Mouse (Mus musculus) thymus, postnatal 0 days (tissue): ENCODE results near the gene Kdsr. TPM values are rescaled to one million over a fixed set of nuclear protein-coding genes. Genes with fewer than 3 reads are reported as not detected.

ENCODE experiments used
- DNase-seq: peaks from one replicate; pipeline ENCODE4 v3.0.0-alpha.2; 2015; ENCODE audit warnings: low spot score
- polyA plus RNA-seq: library from polyadenylated mRNA; unstranded; fragments of >200 nt; fragmentation: Nextera tagmentation; extraction: Ambion mirVana; gene quantifications from 2 replicates; pipeline ENCODE4 v1.2.1, GENCODE M21; 2015

The Kdsr gene
- polyA plus RNA-seq, result 11.7 and 13.5 TPM in 2 replicates

DNA sequence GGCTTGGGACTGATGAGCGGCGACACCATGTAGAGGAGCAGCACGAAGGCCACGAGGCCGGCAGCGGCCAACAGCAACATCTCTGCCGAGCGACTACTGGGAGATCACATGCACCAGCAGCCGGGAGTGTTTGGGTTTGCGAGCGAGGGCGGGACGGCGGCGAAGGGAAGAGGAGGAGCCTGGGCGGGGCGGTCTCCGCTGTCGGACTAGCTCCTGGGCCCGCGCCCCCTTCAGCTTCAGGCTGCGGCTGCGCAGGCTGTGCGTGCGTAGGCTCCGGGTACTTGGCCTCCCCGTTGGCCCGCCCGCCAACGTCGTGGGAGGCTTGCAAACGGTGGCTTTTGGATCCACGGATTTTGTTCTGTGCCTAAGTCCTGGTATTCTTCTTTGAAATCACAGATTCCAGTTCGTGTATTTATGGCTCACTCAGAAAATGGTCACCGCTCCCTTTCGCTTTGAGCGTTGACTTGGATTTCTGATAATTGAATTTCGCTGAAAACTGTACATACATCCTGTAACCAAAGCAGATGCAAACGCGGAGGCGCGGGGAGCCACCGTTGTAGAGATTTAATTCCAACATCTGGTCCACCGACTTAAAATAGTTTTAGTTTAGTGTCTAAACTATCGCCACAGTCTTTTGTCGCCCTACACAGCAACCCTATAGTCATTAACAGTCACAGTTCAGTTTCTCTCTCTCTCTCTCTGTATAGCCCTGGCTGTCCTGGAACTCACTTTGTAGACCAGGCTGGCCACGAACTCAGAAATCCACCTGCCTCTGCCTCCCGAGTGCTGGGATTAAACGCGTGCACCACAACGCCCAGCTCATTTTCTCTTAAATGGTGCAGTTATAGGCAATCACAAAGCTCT, at the start of gene Kdsr:
TSS of gene Kdsr (minus strand) at position 156 of the 864 bp plus-strand sequence.
- DNase-seq, result peak; percentile 97

- peak; percentile 21 for DNase-seq
Observed at GRCm38 (mm10) chr1:106799931-106800330, 40.4 kb upstream of the Kdsr start.

- DNase-seq, result no peak
Observed at GRCm38 (mm10) chr1:106799406-106799805, 39.9 kb upstream of the Kdsr start.

GRCm38 (mm10) chr1:106796987-106797779, 37.7 kb upstream of the Kdsr start:
- no peak for DNase-seq

DNA sequence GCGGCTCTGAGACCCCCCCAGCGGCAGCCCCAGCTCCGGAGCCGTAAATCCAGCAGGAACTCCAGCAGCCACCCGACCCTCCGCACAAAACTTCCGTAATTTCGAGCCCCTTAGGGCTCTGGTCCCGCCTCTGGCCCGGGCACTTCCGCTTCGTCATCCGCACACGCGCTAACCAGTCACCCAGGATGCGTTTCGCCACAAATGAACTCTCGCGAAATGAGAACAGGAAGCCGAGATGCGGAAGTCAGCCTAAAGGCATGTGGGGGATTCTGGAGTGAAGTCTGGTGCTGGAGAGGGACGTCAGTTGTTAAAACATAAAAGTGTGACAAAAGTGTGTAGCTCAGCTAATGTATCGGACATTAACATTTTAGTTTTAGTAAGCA, 37.0 kb upstream of the Kdsr start, which contains the start of gene Vps4b:
TSS of gene Vps4b (minus strand) at position 187 of the 383 bp plus-strand sequence.
- DNase-seq, result peak; percentile 98

DNA sequence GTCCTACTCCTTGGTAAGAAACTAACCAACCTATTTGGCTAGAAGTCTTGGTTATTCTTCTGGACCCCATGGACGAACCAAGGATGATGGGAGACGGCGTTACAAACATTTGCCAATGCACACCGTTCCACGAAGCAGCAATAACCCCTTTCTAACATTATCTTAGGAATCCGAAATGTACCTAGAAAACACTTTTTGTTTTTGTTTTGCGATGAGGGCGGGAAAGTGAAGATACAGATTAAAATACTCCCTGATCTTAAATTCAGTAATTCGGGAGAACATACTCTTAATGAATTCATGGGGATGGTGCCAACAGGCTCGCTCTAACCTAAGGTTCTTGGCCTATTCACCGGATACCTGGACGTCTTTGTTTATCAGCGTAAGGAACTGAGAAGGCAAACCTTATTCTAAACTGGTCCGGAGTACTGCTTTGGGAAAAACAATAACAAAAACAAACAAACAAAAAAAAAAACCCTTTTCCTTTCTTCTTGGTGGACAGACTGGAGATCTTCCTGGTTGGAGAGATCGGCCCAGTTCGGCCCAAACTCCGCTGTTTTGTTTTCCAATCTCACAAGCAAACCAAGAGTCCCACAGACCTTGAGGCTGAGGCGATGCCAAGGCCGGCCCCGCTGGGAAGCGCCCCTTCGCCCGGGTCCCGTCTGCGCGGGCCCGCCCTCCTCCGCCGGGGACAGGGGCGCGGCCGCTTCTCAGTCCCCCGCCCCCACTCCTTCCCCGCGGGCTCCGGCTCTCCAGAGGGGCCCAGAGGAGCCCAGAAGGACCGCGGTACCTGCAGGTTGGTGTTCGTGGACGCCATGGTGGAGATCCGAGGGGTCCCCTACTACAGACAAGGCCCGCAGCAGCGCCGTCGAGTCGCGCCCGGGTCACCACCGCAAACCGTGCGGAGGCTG, 36.4 kb upstream of the Kdsr start:
- DNase-seq, result no peak

DNA sequence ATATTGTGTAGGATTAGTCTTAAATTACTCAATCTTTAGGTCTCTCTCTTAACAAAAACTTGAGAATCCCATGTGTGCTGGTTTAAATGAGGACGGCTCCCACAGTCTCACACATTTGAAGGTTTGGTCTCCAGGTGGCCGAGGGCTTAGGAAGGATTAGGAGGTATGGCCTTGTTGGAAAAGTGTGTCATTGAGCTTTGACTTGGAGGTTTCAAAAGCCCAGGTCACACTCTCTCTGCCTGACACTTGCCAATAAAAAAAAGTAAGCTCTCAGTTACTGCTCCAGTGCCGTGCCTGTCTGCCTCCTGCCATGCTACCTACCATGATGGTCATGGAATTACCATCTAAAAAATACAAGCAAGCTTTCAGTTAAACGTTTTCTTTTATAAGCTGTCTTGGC, 15.4 kb upstream of the Kdsr start:
- no peak for DNase-seq

GRCm38 (mm10) chr1:106774092-106774491, 14.6 kb upstream of the Kdsr start:
- DNase-seq, result no peak

- no peak for DNase-seq
Observed at GRCm38 (mm10) chr1:106768773-106769172, 9.2 kb upstream of the Kdsr start.

GRCm38 (mm10) chr1:106765771-106766170, 6.2 kb upstream of the Kdsr start:
- DNase-seq, result no peak

DNA sequence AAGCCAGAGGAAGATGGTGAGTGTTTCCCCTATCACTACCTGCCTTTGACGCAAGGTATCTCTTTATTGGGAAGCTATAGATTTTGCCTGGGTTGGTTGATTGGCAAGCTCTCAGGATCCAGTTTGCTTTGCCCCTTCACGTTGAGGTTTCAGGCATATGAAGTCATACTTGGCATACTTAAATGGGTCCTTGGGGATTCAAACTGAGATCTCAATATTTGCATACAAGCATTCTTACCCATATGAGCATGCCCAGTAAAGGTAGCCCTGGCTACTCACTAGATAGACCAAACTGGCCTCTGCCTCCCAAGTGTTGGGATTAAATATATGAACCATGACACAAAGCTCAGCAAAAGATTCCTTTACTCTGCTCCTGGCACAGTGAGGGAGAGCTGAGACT, 5.3 kb upstream of the Kdsr start:
- DNase-seq, result no peak

DNA sequence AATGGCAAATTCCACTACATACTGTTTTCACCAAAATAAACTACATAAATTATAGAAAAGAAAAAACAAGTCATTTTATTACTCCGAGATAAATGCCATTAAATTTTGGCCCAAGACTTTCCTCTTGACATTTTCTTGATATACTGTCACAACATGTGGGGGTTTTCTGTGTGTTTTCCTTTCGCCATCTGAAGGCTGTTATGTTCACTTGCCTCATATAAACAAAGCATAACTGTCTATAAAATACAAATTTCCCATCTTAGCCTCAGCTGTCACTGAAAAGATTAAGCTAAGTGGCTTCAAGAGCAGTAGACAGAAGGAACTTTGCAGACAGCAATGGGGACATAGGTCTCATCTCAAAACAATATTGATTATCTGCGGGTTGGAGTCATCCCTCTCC, 4.8 kb upstream of the Kdsr start:
- no peak for DNase-seq

DNA sequence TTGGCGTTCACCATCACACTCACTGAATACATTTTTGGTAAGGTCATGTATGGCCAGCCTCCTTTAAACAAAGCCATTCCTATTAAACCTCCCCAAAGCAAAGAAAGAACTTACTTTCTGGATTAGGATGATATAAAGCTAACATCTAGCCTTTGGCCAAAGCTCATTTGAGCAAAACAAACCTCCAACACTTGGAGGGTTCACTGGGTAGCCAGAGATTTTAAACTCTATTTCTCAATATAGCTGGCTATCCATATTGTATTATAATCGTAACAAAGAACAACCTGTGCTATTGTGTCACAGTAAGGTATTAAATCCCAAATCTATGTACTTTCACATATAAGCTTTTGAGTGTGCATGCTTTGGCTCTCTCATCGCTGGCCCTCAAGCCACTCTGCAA, 1.2 kb upstream of the Kdsr start:
- DNase-seq, result no peak

DNA sequence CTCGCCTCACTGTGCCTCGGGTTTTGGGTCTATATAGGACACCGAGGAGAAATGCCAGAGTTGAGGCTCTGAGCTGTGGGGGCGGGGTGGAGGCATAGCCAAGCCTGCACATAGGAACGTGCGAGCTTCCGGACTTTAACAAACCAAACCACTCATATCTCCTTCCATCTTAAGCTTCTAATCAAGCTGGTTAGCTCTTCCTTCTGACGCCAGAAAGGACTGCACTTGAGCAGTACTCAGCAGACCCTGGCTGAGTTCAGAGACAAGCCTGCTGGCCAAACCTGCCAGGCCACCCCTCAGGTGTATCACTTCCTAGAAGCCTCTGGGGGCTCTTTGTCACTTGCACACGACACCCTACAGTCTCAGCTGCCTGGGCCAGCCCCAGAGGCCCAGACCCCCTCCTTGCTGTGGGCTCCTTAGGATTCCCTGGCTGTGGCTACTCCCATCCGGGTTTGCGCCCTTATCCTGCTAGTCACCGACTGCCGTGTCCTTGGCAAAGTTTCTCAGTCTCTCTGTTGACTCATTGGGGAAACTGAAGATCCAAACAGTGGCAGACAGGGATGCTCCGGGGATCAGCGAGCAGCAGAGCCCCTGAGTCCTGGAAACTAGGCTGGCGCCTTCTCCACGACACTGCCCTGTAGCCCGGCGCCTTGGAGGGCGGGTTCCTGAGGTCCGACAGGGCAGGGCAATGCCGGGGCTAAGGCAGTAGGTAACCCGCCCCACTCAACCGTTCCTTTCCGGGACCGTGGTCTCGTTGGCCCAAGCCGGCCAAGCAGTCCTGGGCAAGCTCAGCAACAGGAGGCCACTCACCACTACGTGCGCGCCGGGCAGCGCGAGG, 574 bp downstream of the Kdsr start:
- peak; percentile 55 for DNase-seq

GRCm38 (mm10) chr1:106756633-106757032, 2.9 kb downstream of the Kdsr start:
- DNase-seq, result no peak

GRCm38 (mm10) chr1:106752013-106752412, 7.5 kb downstream of the Kdsr start:
- DNase-seq, result no peak

- no peak for DNase-seq
Observed at GRCm38 (mm10) chr1:106750656-106751055, 8.9 kb downstream of the Kdsr start.

- no peak for DNase-seq
Observed at GRCm38 (mm10) chr1:106748555-106749315, 10.8 kb downstream of the Kdsr start.

DNA sequence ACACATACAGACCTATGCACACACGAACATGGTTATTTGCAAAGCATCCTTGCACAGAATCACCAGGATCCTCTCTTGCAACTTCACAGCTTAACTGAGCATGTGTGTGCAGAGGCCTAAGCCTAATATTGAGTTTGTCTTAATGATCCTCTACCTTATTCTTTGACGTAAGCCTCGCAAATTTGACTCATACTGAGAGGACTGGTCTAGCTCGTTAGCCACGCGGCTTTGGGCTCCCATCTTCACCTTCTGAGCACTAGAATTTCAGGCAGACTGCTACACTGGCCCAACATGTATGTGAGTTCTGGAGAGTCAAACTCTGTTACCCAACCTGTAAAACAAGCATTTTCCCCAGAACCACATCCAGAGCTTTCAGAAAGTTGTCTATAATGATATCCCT, 16.5 kb downstream of the Kdsr start:
- DNase-seq, result no peak

DNA sequence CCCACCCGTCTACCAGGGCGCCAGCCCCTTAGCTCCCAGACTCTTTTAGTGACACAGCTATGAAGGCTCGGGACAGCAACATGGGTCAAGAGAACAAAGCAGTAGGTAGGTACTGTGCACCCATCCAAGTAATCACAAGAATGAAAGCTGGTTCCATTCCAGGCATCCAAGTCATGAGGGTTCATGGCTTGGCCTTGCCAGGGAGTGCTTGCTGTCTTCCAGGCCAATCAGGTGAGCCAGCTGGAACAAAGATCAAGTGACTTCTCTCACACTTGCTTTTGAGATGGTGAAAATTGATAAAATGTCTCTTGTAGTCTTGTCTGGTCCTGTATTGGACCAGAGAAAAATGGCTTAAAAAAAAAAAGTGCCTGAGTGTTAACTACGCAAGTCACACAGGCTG, 18.8 kb downstream of the Kdsr start:
- DNase-seq, result no peak
